Mouse (Mus musculus) hindbrain, embryonic 14.5 days (tissue): Measurements from ENCODE around the gene Acp4. TPM values are rescaled to one million over a fixed set of nuclear protein-coding genes. Genes with fewer than 3 reads are reported as not detected.
"Not testable (repeated sequence)": the region's sequence is repeated elsewhere in the genome, so short reads cannot be mapped to it uniquely, and the experiment has no call there.

Experiments used
- ATAC-seq: fragments of 200-750 bp; cut with Nextera tagmentation; 2 replicates; pipeline ENCODE4 v1.8.0; 2017; ENCODE audit warnings: moderate number of reproducible peaks, mild to moderate bottlenecking, moderate TSS enrichment, moderate library complexity; ENCODE audit not compliant: low FRiP score
- DNase-seq: peaks from one replicate; pipeline ENCODE4 v3.0.0-alpha.2; 2015; ENCODE audit warnings: low spot score
- H3K27ac ChIP-seq: fragments of 300-500 bp; sonication (generic); 2 replicates; pipeline ENCODE4 v1.5.1; 2014; ENCODE audit warnings: mild to moderate bottlenecking, moderate library complexity
- H3K27me3 ChIP-seq: fragments of 300-500 bp; sonication (generic); 2 replicates; pipeline ENCODE4 v1.6.1; 2014; ENCODE audit warnings: mild to moderate bottlenecking, low read length, mixed read lengths; ENCODE audit not compliant: control insufficient read depth, insufficient read depth
- H3K36me3 ChIP-seq: fragments of 300-500 bp; sonication (generic); replicated peaks from 2 replicates; pipeline ENCODE4 v1.6.1; 2014; ENCODE audit not compliant: control insufficient read depth, insufficient read depth
- H3K4me1 ChIP-seq: fragments of 300-500 bp; sonication (generic); replicated peaks from 2 replicates; pipeline ENCODE4 v1.6.1; 2014; ENCODE audit warnings: antibody characterized with exemption, low read length, mixed read lengths; ENCODE audit not compliant: control insufficient read depth, insufficient read depth
- H3K4me2 ChIP-seq: fragments of 300-500 bp; sonication (generic); replicated peaks from 2 replicates; pipeline ENCODE4 v1.6.1; 2014; ENCODE audit warnings: mild to moderate bottlenecking, moderate library complexity
- H3K4me3 ChIP-seq: fragments of 300-500 bp; sonication (generic); replicated peaks from 2 replicates; pipeline ENCODE4 v1.5.1; 2014; ENCODE audit warnings: mild to moderate bottlenecking, low read length
- H3K9ac ChIP-seq: fragments of 300-500 bp; sonication (generic); 2 replicates; pipeline ENCODE4 v1.6.1; 2014
- H3K9me3 ChIP-seq: fragments of 300-500 bp; sonication (generic); 2 replicates; pipeline ENCODE4 v1.6.1; 2016; ENCODE audit warnings: low read length; ENCODE audit not compliant: control insufficient read depth
- WGBS: fragments of 180-500 bp; shearing (Covaris S2); extraction: QIAGEN DNeasy Blood & Tissue Kit; methylation state at CpG from one replicate; pipeline ENCODE4 v1.1.7; 2014; 5-methylcytosine and 5-hydroxymethylcytosine counted together
- polyA plus RNA-seq: library from polyadenylated mRNA; unstranded; fragments of >200 nt; fragmentation: Nextera tagmentation; extraction: Ambion mirVana; gene quantifications from 2 replicates; pipeline ENCODE4 v1.2.1, GENCODE M21; 2014

Acp4 gene
- polyA plus RNA-seq, 1 experiment from 2014 or later = not detected

DNA sequence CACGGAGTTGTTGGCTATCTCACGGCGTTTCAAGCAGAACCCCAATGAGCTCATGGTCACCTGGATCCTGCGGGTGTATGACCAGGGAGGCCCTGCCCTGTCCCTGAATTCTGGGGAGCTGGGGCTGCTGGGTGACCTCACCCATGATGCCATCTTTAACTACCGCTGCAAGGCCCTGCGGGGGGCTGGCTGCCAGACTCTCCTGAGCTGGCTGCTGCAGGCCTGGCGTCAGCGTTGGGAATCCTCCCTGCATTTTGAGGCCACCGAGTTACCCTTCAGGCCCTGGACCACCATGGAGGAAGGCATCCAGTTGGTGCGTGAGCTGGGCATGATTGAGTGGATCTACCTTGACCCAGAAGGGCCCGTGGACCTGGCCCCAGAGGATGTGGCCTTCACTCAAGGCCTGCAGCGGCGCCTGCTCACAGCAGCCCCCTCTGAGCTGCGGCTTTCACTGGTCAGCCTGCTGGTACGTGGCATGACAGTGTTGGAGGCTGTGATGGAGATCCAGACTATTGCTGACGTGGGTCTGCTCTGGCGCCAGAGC is 6.4 kb downstream of the Acp4 start:
- H3K9ac ChIP-seq, ATAC-seq, H3K9me3 ChIP-seq, H3K27ac ChIP-seq, H3K4me2 ChIP-seq, H3K4me3 ChIP-seq, H3K27me3 ChIP-seq, DNase-seq: not testable (repeated sequence)
- Histone ChIP-seq H3K4me1 (peaks cover 13% of the 10 kb centered on the region), H3K36me3 (peaks cover 71% of the 10 kb centered on the region)
- 95% methylated on average over 17 of the region's 17 CpGs for WGBS

DNA sequence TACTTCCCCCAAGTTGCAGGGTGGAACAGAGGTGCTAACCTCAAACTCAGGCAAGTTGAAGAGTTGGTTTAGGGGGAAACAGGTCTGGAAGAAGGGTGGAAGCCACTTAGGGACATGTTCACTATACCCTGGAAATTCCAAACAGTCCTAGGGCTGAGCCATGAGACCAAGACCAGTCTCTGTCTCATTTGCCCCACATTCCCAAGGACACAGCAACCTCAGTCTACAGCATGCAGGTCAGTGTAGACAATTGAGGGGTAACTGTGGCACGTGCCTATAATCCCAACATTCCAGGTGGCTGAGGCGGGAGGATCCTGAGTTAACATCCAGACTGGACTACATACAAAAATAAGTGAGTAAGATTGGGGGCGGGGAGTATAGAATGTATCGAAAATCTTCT is 7.9 kb downstream of the Acp4 start:
- Histone ChIP-seq H3K9ac (no peak overlapping the region), H3K4me3 (no peak overlapping the region; the same call in 1 of the 2 replicates), H3K27ac (no peak overlapping the region), H3K4me2 (no peak overlapping the region; the same call in 1 of the 2 replicates), H3K36me3 (peaks cover 65% of the 10 kb centered on the region), H3K4me1 (peaks cover 13% of the 10 kb centered on the region), H3K27me3 (no peaks in the 10 kb centered on the region), H3K9me3 (no peaks in the 10 kb centered on the region)
- no peak for ATAC-seq
- 96% methylated on average over 4 of the region's 4 CpGs for WGBS
- no peak for DNase-seq

DNA sequence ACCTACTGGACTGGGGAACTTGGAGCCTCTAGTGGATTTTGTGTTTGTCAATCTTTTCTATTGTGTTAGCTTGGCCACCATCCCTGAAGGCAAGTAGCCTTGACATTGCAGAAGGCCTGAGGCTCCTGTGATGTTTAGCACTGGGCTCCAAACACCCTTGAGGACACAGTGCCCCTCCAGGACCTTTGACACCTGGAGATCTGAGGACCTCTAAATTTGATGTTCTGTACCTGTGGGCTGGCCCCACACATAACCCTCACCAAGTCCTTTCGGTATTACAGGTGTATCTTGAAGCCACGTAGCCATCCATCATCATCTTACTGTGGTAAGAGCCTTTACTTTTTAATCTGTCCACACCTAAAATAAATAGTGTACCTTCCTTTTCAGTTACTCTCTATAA is 9.2 kb downstream of the Acp4 start:
- peaks cover 13% of the 10 kb centered on the region for H3K4me1 ChIP-seq
- no peaks in the 10 kb centered on the region for H3K9me3 ChIP-seq
- H3K27ac ChIP-seq = 0 out of 2 replicates have a peak overlapping the region, but pooled peaks have one; percentile 38
- no peak for DNase-seq
- WGBS = 94% methylated on average over 2 of the region's 2 CpGs
- peak overlapping the region; percentile 96 for H3K9ac ChIP-seq
- ATAC-seq = no peak
- peak overlapping the region; percentile 86 for H3K4me3 ChIP-seq
- peaks cover 53% of the 10 kb centered on the region for H3K36me3 ChIP-seq
- H3K27me3 ChIP-seq = no peaks in the 10 kb centered on the region
- H3K4me2 ChIP-seq = peak overlapping the region; percentile 74

DNA sequence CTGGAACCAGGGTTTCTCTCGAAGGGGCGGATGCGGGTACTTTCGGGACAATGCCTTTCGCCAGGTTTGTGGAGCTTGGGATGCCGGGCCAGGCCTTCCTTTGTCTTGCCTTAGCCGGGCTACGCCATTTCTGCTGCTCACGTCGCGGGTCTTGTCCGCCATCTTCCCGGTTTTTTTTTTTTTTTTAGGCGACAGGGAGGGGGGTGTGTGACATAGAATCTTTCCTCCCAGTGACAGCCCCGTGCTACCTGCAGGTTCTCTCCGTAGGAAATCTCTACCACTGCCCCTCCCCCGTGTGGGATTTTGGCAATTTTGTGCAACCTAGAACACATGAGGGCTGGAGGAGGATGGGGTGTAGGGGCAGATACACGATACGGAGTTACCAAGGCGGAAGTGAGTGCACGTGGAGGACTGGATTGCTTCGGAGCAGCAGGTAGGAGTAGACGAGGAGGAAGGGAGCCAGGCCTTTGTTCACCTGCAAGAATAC is 10.2 kb downstream of the Acp4 start:
- H3K4me2 ChIP-seq = peak overlapping the region; percentile 74
- H3K27me3 ChIP-seq = no peaks in the 10 kb centered on the region
- DNase-seq (peak; percentile 67), ATAC-seq (peak; percentile 10)
- 0% methylated on average over 23 of the region's 23 CpGs for WGBS
- H3K9ac ChIP-seq = peak overlapping the region; percentile 96
- H3K9me3 ChIP-seq = no peaks in the 10 kb centered on the region
- H3K36me3 ChIP-seq = peaks cover 43% of the 10 kb centered on the region
- H3K4me3 ChIP-seq = peak overlapping the region; percentile 86
- peak overlapping the region; percentile 96 for H3K27ac ChIP-seq
- H3K4me1 ChIP-seq = peaks cover 13% of the 10 kb centered on the region

DNA sequence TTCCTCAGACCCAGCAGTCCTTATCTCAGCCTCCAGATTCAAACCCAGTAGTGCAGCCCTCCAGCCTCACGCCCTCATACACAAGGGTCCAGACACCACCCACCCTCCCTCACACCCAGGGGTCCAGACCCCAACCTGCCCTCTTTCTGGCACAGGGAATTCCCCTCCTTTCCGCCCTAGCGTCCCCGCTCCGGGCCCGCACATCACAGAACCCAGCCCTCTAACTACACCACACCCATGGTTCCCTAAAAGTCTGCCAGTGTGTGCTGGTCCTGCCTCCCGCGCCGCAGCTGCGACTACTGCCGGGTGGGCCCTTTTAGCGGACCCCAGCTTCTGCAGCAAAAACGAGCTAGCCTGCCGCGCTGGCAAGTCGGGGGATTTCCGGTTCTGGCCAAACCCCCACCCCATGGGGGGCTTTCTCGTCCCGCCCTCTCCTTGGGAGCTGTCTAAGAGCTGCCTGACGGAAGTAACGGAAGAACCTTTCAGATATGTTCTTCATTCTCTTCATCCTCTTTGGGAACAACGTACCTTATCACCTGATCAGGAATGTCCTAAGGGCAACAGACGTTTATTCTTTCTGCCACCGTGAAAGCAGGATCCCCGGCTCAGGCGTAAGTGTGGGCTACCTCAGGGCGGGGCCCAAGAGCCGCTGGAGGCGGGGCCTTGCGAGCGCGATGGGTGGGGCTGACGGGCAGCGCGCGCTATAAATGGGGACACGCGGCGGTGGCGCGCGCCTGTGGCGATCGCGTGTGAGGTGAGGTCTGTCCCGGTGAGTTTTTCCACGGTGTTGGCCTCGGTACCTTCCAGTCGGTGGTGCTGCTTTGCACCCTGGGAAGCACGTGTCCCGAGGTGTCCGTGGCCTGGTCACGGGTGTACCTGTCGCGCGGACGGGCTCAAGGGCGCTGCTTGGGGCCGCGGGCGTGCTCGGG is 10.9 kb downstream of the Acp4 start, which contains the start of the genes 1700028J19Rik and 2410002F23Rik:
1700028J19Rik (minus strand) TSS at position 641 of the 929 bp plus-strand sequence.
2410002F23Rik (plus strand) TSS at position 668 of the 929 bp plus-strand sequence.
- peaks cover 36% of the 10 kb centered on the region for H3K36me3 ChIP-seq
- DNase-seq (peak; percentile 96), ATAC-seq (peak; percentile 89)
- H3K27me3 ChIP-seq = no peaks in the 10 kb centered on the region
- peak within 1 kb of the TSS; percentile 96 for H3K9ac ChIP-seq
- under 1% methylated on average over 62 of the region's 62 CpGs for WGBS
- H3K4me2 ChIP-seq = peak within 1 kb of the TSS; percentile 74
- H3K4me3 ChIP-seq = peak within 1 kb of the TSS; percentile 86
- peaks cover 13% of the 10 kb centered on the region for H3K4me1 ChIP-seq
- peak within 1 kb of the TSS; percentile 96 for H3K27ac ChIP-seq
- no peaks in the 10 kb centered on the region for H3K9me3 ChIP-seq

DNA sequence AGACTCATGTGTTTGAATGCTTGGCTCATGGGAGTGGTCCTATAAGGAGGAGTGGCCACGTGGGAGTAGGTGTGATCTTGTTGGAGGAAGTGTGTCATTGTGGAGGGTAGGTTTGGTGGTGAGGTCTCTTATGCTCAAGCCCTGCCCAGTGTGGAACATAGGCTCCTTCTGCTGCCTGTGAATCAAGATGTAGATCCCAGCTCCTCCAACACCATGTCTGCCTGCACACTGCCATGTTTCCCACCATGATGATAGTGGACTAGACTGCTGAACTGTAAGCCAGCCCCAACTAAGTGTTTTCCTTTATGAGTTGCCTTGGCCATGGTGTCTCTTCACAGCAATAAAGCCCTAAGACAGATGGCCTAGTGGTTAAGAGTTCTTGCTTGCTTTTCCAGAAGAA is 13.1 kb downstream of the Acp4 start:
- no peak for DNase-seq
- Histone ChIP-seq H3K36me3 (peaks cover 14% of the 10 kb centered on the region), H3K27me3 (no peaks in the 10 kb centered on the region), H3K9ac (no peak overlapping the region), H3K27ac (no peak overlapping the region), H3K9me3 (no peaks in the 10 kb centered on the region), H3K4me3 (no peak overlapping the region), H3K4me2 (no peak overlapping the region), H3K4me1 (peaks cover 13% of the 10 kb centered on the region)
- WGBS = 53% methylated on average over 1 of the region's 1 CpGs
- no peak for ATAC-seq

DNA sequence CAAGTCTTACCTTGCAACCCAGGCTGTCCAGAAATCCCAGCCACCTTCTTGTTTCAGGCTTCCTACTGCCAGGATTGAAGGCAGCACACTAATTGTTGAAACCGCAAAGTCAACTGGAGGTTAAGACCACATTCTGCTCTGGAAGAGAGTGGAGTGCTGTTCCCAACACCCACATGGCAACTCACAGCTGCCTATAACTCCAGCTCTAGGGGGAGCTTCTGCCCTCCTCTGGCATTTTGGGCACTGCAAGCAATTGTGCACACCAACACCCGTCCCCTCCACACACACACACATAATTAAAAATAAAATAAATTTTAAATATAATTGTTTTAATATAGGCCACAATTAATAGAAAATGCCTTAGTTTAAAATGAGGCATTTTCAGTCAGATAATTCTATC is 16.0 kb downstream of the Acp4 start:
- H3K27ac ChIP-seq = no peak overlapping the region
- no peak for DNase-seq
- no peak overlapping the region for H3K4me3 ChIP-seq
- H3K36me3 ChIP-seq = no peaks in the 10 kb centered on the region
- H3K27me3 ChIP-seq = no peaks in the 10 kb centered on the region
- ATAC-seq = no peak
- no peak overlapping the region for H3K9ac ChIP-seq
- no peak overlapping the region for H3K4me2 ChIP-seq
- 68% methylated on average over 2 of the region's 2 CpGs for WGBS
- H3K4me1 ChIP-seq = no peaks in the 10 kb centered on the region; the same call in 1 of the 2 replicates
- H3K9me3 ChIP-seq = no peaks in the 10 kb centered on the region

DNA sequence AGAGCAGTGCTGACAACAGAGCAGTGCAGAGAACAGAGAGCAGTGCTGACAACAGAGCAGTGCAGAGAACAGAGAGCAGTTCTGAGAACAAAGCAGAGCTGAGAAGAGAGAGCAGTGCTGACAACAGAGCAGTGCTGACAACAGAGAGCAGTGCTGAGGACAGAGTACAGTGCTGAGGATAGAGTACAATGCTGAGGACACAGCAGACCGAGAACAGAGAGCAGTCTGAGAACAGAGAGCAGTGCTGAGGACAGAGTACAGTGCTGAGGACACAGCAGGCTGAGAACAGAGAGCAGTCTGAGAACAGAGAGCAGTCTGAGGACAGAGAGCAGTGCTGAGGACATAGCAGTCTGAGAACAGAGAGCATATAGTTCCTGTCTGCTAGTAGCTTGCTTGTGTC is 16.5 kb downstream of the Acp4 start:
- H3K27me3 ChIP-seq = no peaks in the 10 kb centered on the region
- H3K4me3 ChIP-seq = no peak overlapping the region
- DNase-seq = no peak
- no peak for ATAC-seq
- 79% methylated on average over 1 of the region's 1 CpGs for WGBS
- no peaks in the 10 kb centered on the region for H3K9me3 ChIP-seq
- H3K36me3 ChIP-seq = no peaks in the 10 kb centered on the region
- no peaks in the 10 kb centered on the region; the same call in 1 of the 2 replicates for H3K4me1 ChIP-seq
- H3K4me2 ChIP-seq = no peak overlapping the region
- no peak overlapping the region for H3K9ac ChIP-seq
- no peak overlapping the region for H3K27ac ChIP-seq

DNA sequence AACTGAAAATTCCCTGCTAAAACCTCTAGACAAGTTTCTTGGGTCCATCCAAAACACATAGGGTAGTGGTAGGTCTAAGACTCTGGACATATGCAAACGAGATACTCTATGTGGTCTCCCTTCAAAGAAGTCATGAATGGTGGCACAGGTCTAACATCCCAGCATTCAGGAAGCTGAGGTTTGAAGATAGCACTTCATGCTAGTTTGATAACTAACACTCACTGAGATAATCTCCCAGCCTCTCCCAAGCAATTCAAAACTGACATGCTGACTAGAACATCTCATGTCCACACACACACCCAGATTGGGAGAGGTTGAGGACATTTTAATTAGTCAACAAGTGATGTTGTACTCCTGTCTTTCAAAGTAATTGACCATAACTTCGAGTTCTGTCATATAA is 17.3 kb downstream of the Acp4 start:
- Histone ChIP-seq H3K4me1 (no peaks in the 10 kb centered on the region), H3K9ac (no peak overlapping the region), H3K36me3 (no peaks in the 10 kb centered on the region), H3K4me3 (no peak overlapping the region), H3K4me2 (no peak overlapping the region), H3K27ac (no peak overlapping the region), H3K27me3 (no peaks in the 10 kb centered on the region), H3K9me3 (no peaks in the 10 kb centered on the region)
- ATAC-seq (no peak), DNase-seq (no peak)
- WGBS = 52% methylated on average over 2 of the region's 2 CpGs
